Mouse (Mus musculus): Measurements from ENCODE around the gene Nemp2.

Nemp2 gene

GRCm38 (mm10) chr1:52630248-52630936 lies at the start of gene Nemp2:
Nemp2 (plus strand) TSS chr1:52630703.
- in situ Hi-C loops (cut with MboI, MseI) = loop anchor here in 1 of 2 experiments (10.0 kb wide), 1 partner anchor 1626 kb away; no protein-coding TSS in a partner anchor

GRCm38 (mm10) chr1:52581744-52582143 lies 48.8 kb upstream of the Nemp2 start:
- in situ Hi-C loops (cut with MboI, MseI) = no loop called here

DNA sequence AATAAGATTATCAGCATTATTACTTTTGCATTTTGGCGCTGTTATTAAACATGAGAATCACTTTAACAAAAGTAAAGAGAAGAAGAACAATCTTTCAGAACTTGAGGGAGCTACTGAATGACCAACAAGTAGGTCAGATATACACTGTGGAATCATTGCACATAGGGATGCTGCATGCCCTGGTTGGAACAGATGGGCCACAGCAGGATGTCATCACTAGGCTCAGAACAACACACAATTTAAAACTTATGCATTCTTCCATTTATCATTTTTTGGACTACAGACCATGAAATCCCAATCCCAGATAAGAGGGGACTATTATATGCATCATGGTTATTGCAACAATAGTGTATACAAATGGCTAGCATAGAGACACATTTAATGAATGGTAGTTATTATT lies 47.6 kb upstream of the Nemp2 start:
- in situ Hi-C loops (cut with MboI, MseI) = no loop called here

- in situ Hi-C loops (cut with MboI, MseI) = no loop called here
Measured at GRCm38 (mm10) chr1:52596982-52597646, 33.4 kb upstream of the Nemp2 start.

GRCm38 (mm10) chr1:52597761-52598160 lies 32.7 kb upstream of the Nemp2 start:
- in situ Hi-C loops (cut with MboI, MseI) = no loop called here

GRCm38 (mm10) chr1:52598361-52598760 lies 32.1 kb upstream of the Nemp2 start:
- in situ Hi-C loops (cut with MboI, MseI) = no loop called here

GRCm38 (mm10) chr1:52601496-52601895 lies 29.0 kb upstream of the Nemp2 start:
- in situ Hi-C loops (cut with MboI, MseI) = no loop called here

GRCm38 (mm10) chr1:52607700-52608099 lies 22.8 kb upstream of the Nemp2 start:
- in situ Hi-C loops (cut with MboI, MseI) = no loop called here

DNA sequence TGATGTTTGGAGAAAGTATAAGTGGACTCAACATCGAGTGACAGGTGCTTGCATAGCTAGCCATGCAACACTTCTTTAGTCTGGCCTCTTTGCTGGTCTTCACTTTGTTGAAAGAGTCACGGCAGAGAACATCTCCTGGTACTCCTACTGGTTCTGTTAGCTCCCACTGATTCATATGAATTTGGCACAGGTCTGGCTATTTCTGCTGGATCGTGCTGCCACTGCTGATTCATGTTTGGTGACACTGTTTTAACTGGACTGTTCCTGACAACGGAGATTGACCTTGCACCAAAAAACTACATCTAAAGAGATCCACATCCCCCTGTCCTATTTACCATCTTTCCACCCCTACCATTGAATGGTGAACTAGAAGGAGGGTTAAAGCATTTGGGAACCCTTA lies 22.0 kb upstream of the Nemp2 start:
- in situ Hi-C loops (cut with MboI, MseI) = no loop called here

DNA sequence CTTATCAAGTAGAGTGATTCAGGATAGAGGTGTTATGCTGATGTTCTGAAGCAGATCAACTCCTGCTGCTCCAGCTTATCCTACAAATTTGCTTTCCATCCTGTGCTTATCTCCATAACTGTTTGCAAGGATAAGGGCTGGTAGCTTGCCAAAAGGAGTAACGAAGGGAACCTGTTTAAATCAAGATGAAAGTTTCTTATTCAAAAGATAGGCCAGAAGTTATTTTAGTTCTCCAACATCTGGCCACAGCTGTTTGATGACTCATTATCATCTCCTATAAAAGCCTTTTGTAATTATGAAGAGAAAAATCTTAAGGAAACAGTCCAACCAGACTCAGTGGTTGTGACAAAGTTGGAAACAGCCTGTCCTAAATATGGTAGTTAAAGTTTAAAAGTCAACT lies 12.3 kb upstream of the Nemp2 start:
- in situ Hi-C loops (cut with MboI, MseI) = loop anchor here (5.0 to 10.0 kb wide), 2 partner anchors 101 to 113 kb away; partner anchors contain the start of gene Nab1 (in 1 of the 2)

- in situ Hi-C loops (cut with MboI, MseI) = no loop called here
Measured at GRCm38 (mm10) chr1:52620442-52620841, 10.1 kb upstream of the Nemp2 start.

DNA sequence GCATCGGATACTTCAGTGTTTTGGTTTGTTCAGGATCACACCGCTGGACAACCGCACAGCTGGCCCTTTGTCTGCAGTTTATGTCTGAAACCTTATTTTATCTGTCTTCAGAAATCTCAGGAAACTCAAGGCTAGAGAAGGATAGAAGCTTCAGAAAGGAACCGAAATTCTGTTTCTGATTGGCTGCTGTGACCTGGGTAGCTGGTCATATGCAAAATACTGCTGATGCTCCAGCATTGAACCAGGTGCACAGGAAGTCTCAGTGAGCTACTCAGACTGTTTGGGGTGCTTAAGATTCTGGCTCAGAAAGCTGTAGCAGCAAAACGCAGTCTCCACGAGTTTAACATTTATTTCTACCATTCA lies 415 bp downstream of the Nemp2 start:
- in situ Hi-C loops (cut with MboI, MseI) = loop anchor here in 1 of 2 experiments (10.0 kb wide), 1 partner anchor 1626 kb away; no protein-coding TSS in a partner anchor

- in situ Hi-C loops (cut with MboI, MseI) = loop anchor here in 1 of 2 experiments (10.0 kb wide), 1 partner anchor 1627 kb away; no protein-coding TSS in a partner anchor
Measured at GRCm38 (mm10) chr1:52631570-52631969, 1.1 kb downstream of the Nemp2 start.

GRCm38 (mm10) chr1:52634251-52634650 lies 3.7 kb downstream of the Nemp2 start:
- in situ Hi-C loops (cut with MboI, MseI) = loop anchor here in 1 of 2 experiments (10.0 kb wide), 1 partner anchor 1629 kb away; no protein-coding TSS in a partner anchor

DNA sequence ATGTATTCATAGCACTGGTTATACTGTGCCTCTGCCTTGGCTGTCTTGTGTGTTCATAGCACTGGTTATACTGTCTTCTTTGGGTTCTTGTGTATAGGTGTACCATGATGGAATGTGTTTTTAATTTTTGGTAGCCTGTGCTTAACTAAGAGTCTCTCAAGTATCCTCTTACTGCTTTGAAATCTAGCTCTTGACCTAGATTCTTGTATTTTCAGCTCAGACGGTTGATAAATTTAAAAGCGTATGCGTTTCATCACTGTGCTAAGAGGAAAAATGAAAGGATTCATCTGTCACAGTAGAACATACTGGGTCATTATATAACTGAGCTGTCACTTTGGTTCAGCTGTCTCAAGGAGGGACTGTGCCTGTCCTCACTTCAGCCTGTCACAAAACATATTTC lies 5.4 kb downstream of the Nemp2 start:
- in situ Hi-C loops (cut with MboI, MseI) = loop anchor here in 1 of 2 experiments (10.0 kb wide), 1 partner anchor 1631 kb away; no protein-coding TSS in a partner anchor

- in situ Hi-C loops (cut with MboI, MseI) = loop anchor here in 1 of 2 experiments (10.0 kb wide), 1 partner anchor 1633 kb away; no protein-coding TSS in a partner anchor
Measured at GRCm38 (mm10) chr1:52638101-52638500, 7.6 kb downstream of the Nemp2 start.

DNA sequence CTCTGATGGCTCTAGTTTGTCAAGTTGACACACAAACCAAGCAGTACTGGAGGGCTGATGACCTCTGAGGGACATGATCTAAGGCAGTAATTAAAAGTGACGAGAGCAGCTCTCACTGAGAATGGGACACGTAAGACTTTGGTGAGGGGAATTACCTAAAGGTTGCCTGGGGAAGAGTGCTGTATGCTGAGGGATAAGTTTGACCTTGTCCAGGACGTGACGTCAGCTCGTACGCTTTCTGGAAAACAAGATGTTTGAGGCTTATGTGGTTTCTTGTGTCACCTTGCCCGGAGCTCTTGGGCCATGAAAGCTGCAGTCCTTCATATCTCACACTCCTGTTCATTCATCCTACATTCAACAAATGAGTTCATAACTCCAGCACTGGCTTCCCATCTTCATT lies 8.6 kb downstream of the Nemp2 start:
- in situ Hi-C loops (cut with MboI, MseI) = loop anchor here in 1 of 2 experiments (10.0 kb wide), 1 partner anchor 1634 kb away; no protein-coding TSS in a partner anchor

GRCm38 (mm10) chr1:52640266-52640665 lies 9.8 kb downstream of the Nemp2 start:
- in situ Hi-C loops (cut with MboI, MseI) = no loop called here

DNA sequence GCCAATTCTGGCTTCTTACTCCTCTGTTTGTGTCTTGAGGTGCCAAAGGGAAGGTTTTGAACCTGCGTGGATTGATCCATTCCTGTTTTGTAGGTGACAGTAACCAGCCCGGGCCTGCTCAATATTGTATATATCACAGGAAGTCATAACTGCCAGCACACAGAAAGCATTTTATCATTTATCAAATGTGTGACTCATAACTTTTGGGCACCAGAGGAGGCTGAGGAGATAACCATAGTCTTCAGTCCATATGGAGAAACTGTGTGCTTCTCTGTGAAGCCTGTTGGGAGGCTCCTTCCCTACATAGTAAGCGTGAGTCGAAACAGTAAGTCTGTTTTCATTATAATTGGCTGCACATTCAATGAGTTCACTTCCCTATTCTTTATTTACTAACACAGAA lies 10.2 kb downstream of the Nemp2 start:
- in situ Hi-C loops (cut with MboI, MseI) = no loop called here

DNA sequence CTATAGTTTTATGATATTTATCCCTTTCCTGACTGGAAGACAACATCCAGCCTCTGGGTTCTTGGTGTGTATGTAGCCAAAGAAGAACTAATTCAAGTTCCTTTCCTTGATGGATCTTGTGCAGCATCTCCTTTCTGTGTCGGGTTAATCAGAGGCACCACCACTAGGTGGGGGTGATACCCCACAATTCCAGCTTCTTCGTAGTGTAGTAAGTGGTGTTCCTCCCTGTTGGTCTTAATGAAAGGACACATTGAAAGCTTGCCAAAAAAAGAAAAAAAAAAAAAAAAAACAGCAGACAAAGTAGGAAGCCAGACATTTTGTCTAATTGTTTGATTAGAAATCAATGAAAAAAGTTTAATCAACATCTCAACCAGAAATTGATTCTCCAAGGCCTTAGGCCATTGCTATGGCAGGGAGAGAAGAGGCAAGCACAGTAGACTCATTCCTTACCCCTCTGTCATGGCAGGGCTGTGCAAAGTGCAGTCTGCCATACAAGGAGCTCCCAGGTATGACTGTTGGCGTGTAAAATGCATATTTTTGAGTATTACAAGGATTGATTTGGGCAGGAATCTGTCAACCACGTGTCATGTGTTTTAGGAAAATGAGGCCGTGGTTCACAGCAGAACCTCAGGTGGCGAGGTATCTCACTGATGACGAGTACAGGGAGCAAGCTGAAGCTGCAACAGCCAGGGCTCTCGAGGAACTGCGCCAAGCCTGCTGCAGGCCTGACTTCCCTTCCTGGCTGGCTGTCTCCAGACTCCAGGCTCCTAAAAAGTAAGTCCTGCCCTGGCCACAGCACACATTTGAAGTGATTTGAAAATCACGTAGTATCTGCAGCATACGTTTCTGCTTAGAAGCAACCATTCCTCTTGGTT lies 17.9 kb downstream of the Nemp2 start:
- in situ Hi-C loops (cut with MboI, MseI) = loop anchor here (5.0 kb wide), 4 partner anchors 99 to 309 kb away; no protein-coding TSS in a partner anchor

DNA sequence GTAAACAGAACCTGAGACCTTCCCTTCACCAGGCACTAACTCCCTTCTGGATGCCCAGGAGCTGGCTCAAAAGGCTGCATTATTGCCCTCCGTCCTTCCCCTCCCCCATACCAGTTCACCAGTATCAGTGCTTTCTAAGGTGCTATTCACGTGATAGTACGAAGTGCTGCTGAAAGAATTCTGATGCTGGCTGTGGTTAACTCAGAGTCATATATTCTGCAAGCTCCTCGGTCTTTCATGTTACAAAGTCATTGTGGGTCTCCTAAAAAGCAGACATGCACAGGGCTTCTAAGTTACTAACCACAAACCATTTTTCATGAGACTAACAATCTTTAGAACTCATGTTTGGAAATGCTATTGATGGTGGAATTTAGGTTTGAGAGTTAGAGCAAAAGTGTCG lies 19.6 kb downstream of the Nemp2 start:
- in situ Hi-C loops (cut with MboI, MseI) = loop anchor here in 1 of 2 experiments (5.0 kb wide), 1 partner anchor 307 kb away; no protein-coding TSS in a partner anchor
